Mouse (Mus musculus) heart, postnatal 36 days (tissue): ENCODE results near the gene Fbxl4. TPM values are rescaled to one million over a fixed set of nuclear protein-coding genes. Genes with fewer than 3 reads are reported as not detected.

Source experiments
- DNase-seq, 2 experiments: peaks; one replicate each; pipeline ENCODE4 v3.0.0; 2021 to 2022
- intact Hi-C: fragments of 180-260 bp; cut with DNase I; formaldehyde crosslinking; loops from one replicate; pipeline ENCODE4 v1.15.1; 2025
- total RNA-seq, 2 experiments: library from RNA; stranded (reverse); gene quantifications; 2 replicates each; pipeline ENCODE4 v1.2.3; 2021

Fbxl4 gene
- total RNA-seq, 2 experiments from 2014 or later = 9.5 to 11.3 TPM

GRCm38 (mm10) chr4:22476967-22477710 is 119.8 kb downstream of the Fbxl4 start:
- intact Hi-C loops = loop anchor here (2.0 to 10.0 kb wide), 2 partner anchors 462 to 1678 kb away; no protein-coding TSS in a partner anchor
- DNase-seq = no peak

- DNase-seq = no peak
- intact Hi-C loops = loop anchor here (2.0 to 10.0 kb wide), 2 partner anchors 463 to 1677 kb away; no protein-coding TSS in a partner anchor
Observed at GRCm38 (mm10) chr4:22477711-22478230, 120.4 kb downstream of the Fbxl4 start.

- no peak for DNase-seq
- intact Hi-C loops = loop anchor here (10.0 kb wide), 1 partner anchor 464 kb away; no protein-coding TSS in a partner anchor
Observed at GRCm38 (mm10) chr4:22478488-22479367, 121.4 kb downstream of the Fbxl4 start.

- intact Hi-C loops = loop anchor here (10.0 kb wide), 2 partner anchors 465 to 795 kb away; partner anchors contain the start of gene Prdm13
- no peak for DNase-seq
Observed at GRCm38 (mm10) chr4:22479368-22480090, 122.2 kb downstream of the Fbxl4 start.

- intact Hi-C loops = loop anchor here (10.0 kb wide), 1 partner anchor 795 kb away; the partner anchor contains the start of gene Prdm13
- no peak for DNase-seq
Observed at GRCm38 (mm10) chr4:22480091-22480857, 122.9 kb downstream of the Fbxl4 start.

- intact Hi-C loops = loop anchor here (10.0 kb wide), 1 partner anchor 796 kb away; the partner anchor contains the start of gene Prdm13
- DNase-seq = no peak
Observed at GRCm38 (mm10) chr4:22480858-22481205, 123.5 kb downstream of the Fbxl4 start.

- no peak for DNase-seq
- intact Hi-C loops = loop anchor here (10.0 kb wide), 1 partner anchor 797 kb away; the partner anchor contains the start of gene Prdm13
Observed at GRCm38 (mm10) chr4:22482118-22482517, 124.8 kb downstream of the Fbxl4 start.

GRCm38 (mm10) chr4:22482756-22483280 is 125.5 kb downstream of the Fbxl4 start:
- intact Hi-C loops = loop anchor here (10.0 kb wide), 1 partner anchor 798 kb away; the partner anchor contains the start of gene Prdm13
- no peak for DNase-seq

GRCm38 (mm10) chr4:22483548-22483947 is 126.2 kb downstream of the Fbxl4 start:
- intact Hi-C loops = loop anchor here (10.0 kb wide), 1 partner anchor 799 kb away; the partner anchor contains the start of gene Prdm13
- DNase-seq = no peak

Other genes starting within 250 kb of the Fbxl4 start
- gene Pou3f2, start 130.8 kb downstream of the Fbxl4 start, total RNA-seq = not detected